Mouse (Mus musculus) neutrophil, adult 5-6 weeks (primary cell): ENCODE results near the gene Slc35f6. TPM values are rescaled to one million over a fixed set of nuclear protein-coding genes. Genes with fewer than 3 reads are reported as not detected.

Source experiments
- ATAC-seq: fragments of 151-379, 151-347 bp; 2 replicates; pipeline ENCODE4 v1.8.0; 2017; ENCODE audit warnings: mild to moderate bottlenecking, moderate TSS enrichment; ENCODE audit not compliant: insufficient number of reproducible peaks, poor library complexity, low FRiP score, severe bottlenecking; ENCODE audit errors: extremely low read depth
- total RNA-seq: library from RNA; stranded (forward); fragments of 200-1000 nt; gene quantifications from 2 replicates; pipeline ENCODE4 v1.2.3, GENCODE M21; 2017

The Slc35f6 gene
- 17.8 and 21.0 TPM in 2 replicates for total RNA-seq

DNA sequence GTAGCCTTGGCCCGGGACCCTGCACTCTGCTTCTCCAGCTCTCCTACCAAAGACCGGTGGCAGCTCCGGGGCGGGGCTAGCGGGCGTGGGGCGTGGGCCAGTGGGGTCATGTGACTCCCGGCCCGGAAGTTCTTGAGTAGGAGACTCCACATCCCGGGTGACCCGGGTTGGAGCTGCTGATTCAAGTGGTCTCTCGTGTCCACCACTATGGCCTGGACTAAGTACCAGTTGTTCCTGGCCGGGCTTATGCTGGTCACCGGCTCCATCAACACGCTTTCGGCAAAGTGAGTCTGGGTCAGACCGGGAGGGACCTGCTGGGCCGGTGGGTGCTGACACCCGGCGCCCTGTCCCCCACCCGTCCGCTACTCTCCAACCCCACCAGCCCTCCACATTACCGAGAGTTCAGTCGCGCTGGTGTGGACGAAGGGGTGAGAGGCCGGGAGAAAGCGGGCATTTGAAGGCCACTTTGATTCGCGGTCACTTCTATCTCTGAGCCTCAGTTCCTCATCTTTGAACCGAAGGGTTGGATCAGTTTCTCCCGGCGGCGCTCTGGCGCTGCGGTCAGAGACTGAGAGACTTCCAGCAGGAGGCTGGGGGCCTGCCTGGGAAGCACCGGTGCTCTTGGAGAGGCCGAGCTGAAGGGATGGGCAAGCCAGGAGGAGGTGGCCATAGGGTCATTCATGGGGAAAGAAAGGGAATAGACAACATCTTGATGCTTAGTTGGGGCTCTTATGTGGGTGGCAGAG is at the start of gene Slc35f6:
Gene Slc35f6, plus strand, starts transcription at position 119 of the 746 bp plus-strand sequence.
- ATAC-seq: peak; percentile 79

DNA sequence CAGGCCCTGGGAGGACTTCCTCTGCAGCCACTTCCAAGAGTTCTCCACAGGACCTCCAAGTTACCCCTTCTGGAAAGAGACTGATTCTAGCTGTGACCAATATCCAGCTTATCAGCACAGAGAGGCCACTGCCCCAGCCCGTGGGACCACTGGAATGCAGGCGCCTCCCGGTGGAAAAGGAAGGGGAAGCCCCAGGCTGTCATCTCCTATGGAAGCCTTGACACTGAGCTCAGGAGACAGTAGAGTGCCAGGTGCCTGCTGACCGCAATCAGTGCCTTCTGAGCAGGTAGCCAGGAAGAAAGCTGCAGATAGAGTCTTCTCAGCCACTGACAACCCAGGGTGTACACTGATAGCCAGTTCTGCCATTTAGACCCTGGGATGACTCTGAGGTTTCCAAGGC is 46.3 kb upstream of the Slc35f6 start:
- ATAC-seq: no peak

DNA sequence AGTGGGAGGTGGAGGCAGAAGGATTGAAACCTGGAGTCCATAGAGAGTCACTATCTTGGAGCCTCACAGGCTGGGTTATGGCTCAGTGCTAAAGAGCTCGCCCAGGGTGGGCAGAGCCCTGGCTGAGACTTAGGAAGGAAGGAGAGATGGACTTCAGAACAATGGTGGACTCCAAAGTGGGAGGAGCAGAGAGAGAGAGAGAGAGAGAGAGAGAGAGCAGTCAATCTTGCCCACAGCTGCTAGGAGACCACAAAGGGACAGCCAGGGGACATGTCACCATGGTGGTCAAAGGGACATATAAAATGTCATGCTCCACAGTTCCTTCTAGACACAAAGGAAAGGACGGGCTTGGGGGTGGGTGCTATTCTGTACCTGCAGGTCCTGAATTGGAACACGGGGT is 44.5 kb upstream of the Slc35f6 start:
- ATAC-seq: no peak

DNA sequence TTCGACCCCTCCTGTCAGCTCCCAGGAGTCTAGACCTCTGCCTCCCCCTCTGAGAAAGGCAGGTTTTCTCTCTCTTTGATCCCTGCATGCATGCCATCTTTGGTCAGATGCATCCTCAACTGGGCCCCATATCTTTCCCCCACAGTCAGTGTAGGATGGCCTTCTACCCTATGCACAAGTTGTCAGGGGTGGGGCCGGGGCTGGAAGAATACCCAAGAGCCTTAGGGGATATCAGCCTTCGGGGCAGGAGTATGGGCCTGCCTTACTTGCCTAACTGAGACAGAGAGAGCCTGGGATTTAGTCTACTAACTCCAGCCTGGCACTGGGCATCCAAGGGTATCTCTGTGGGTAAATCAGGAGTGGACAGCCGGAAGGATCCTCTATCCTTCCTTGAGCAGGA is 43.8 kb upstream of the Slc35f6 start:
- ATAC-seq: no peak

DNA sequence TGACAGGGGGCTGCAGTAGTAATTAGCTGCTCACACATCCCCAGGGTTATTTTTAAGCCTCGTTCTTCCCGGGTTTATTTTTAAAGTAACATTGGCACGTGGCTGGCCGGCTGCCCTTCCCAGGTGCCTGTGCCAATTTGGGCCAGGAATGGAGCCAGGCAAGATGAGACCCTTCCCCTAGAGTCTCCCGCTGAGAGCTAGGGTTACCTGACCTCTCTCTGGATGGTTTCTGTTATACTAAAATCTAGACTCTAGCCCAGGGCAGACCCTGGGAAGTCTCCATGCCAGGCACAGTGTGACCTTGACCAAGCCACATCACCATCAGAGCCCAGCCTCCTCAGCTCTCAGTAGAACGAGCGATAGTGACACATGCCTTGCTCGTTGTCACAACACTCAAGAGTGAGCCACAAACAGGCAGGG is 43.0 kb upstream of the Slc35f6 start:
- ATAC-seq: no peak

DNA sequence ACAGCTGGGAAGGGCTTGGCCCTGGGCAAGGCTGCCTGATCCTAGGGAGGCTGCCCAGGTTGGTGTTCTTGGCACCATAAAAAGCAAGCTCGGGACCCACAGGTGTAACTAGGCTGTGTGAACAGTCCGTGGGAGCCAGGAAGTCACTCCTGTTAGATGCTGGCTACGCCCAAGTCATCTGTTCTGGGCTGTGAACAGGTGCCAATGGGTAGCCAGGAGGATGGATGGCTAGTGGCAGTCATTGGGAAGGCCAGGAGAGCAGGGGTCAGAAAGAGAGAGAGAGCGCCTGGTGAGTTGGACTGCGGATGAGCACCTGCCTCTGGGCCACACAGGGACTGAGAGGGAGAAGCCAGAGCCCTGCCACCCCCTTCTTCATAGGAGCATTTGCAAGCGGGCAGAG is 42.1 kb upstream of the Slc35f6 start:
- ATAC-seq: no peak

DNA sequence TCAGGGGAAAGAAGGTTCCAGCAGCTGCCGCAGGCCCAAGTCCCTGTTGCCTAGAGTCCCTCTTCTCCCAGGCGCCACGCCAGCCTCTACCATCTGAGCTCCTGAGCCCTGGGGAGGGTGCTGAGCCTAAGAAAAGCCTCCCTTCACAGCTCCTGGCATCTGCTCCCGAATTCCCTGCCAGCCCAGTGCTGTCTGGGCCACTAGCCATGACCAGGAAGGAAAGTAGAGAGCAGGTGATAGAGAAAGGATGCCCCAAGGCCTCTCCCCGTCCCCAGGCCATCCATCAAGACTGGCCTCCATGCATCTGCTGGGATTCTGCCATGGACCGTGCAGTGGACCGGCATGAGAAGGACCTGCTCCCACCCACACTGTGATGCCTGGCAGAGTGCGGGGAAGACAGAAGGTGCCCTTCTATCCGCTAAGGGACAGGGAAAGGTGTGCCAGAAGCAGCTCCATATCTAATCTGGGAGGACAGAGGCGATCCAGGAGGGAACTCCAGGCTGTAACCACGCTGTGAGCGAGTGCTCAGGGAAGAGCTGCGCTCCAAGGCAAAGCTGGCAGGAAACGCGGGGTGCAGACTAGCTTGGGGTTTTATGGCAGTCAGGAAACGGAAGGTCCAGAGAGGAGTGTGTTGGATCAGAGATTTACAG is 41.2 kb upstream of the Slc35f6 start:
- ATAC-seq: no peak

DNA sequence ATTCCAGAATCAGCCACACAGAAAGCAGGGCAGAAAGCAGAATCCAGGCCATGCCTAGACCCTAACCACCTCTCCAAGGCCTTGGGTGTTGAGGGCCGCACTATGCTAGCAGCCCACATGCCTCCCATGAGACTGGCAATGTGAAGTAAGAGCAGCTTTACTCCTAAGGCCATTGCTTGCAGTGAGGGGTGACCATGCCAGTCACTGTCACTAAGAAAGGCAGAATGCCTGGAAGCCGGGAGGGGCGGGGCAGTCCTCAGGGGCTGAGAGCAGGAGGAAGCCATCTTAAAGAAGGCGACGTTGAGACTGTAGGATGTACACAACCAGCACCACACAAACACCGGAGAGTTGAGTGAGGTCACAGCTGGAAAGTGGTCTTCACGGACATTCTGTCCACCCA is 38.6 kb upstream of the Slc35f6 start:
- no peak for ATAC-seq

DNA sequence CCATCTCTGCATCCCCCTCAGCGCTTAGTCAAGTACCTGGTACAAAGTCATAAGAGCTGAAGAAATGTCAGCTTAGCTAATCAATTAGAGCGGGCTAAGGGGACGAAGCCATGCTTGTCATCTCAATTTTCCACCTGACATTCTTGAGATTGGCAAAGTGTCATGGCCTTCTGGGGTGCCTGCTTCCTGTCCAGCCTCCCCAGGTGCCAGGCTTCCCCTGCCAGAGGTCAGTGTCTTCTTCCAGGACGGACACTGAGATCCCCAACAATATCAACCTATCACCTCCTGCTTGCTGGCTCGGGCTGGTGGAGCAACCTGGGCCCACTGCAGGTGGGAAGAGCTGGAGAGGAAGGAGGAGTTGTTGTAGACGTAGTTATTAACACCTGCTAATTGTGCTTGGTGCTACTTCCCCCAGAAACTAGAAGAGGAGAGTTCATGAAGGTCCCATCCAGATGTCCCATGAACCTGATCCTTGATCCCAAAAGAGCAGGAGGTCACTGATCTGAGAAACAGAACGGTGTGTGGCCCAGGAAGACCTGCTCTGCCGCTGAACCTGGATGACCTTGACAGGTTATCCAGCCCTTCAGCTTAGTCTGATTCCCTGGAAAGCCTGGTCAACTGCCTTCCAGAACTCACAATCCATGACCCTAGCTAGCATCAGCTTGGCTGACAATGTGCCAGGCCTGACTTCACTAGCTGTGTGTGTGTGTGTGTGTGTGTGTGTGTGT is 37.7 kb upstream of the Slc35f6 start:
- ATAC-seq: no peak

DNA sequence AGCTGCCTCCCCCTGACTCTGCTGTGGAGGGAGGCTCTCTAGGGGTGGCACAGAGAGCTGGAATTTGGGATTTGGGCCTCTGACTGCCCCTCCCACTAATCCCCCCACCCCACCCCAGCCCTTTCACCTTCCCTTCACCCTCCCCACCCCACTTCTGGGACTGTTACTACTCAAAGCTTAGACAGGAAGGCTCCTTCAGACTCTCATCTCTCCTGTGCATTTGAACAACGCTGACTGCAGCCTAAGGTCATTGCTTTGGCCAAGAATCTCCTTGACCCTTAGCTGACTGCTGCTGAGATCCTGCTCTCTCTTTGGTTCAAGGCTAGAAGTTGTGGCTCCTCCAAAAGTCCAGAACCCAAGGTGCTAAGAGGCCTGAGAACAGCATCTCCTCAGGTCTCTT is 36.6 kb upstream of the Slc35f6 start:
- ATAC-seq: no peak

DNA sequence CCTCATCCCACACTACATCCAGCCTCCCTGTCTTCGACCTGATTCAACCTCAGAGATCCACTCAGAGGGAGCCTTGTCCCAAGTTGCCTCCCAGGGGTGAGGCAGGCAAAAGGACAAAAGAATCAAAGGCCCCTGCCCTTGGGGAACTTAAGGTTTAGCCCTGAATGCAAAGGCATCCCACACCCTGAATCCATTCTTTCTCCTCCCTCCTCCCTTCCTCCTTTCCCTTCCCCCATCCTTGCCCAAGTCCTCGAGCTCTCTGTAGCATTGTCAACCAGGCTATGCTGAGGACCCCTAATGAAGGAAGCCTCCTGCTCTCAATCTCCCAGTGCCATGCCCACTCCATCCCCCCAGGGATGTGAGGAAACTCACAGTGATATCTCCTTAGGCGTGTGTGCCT is 36.0 kb upstream of the Slc35f6 start:
- no peak for ATAC-seq

DNA sequence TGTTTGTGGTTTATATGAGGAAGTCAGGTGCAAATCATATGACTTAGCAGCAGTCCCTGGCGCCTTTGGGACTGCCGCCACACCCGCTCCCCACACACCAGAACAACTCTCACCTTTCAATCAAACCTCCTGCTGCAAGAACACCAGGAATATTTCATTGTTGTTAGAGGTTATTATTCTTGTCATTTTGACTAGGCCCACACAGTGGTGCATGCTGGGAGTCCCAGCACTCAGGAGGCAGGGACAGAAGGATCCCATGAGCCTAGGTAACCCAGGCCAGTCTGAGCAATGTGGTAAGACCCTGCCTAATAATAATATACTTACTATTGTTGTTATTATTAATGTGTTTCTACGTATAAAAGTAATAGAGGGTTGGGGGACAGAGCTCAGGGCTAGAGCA is 35.2 kb upstream of the Slc35f6 start:
- ATAC-seq: no peak

DNA sequence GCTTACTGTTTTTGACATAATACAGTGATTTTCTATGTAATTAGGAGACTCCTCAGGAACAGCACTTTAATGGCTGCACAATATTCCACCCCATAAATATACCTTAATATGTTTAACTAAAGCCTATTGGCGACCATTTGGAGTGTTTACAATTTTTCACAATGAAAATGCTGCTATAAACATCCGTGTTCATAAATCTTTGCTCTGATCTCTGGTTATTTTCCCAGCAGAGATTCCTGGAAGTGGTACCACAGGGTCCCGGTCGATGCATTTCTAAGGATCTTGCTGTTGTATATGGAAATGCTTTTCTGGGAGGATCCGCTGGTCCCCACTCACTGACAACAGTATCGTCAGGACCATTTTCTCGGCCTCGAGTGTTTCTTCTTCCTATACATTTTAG is 34.5 kb upstream of the Slc35f6 start:
- ATAC-seq: no peak

DNA sequence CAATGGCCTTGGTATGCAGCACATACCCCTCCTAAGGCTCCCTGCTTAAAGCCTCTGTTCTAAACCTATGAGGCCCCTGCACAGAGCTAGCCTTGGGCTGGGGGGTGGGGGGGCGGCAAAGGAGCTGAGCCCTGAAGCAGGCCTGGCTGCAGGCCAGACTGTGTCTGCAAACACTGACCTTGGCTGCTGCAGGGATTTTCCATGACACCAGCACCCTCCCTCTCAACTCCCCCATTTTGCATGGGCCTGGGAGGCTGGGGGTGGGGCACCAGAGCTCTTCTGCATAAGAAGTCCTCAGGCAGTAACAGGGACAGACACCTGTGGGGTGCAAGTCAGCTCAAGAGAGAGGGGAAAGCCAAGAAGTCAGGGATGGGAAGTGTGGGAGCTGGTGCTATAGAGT is 33.5 kb upstream of the Slc35f6 start:
- no peak for ATAC-seq

DNA sequence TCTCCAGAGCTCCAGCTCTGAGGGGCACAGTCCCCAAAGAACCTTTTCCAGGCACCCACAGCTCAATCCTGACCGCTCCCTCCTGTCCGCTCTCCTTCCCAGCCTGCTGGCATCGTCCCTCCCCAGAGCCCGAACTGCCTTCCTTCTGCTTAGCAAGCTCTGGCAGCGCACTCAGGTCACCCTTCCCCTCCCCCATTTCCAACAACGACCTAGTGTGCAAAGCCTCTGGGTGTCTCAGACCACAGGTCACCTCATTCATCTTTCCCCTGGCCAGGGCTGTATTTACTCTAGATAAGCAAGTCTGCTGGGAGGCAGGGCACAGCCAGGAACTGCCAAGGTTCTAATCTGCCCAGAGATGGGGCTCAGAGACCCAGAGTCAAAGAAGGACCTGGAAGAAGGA is 32.3 kb upstream of the Slc35f6 start:
- no peak for ATAC-seq

DNA sequence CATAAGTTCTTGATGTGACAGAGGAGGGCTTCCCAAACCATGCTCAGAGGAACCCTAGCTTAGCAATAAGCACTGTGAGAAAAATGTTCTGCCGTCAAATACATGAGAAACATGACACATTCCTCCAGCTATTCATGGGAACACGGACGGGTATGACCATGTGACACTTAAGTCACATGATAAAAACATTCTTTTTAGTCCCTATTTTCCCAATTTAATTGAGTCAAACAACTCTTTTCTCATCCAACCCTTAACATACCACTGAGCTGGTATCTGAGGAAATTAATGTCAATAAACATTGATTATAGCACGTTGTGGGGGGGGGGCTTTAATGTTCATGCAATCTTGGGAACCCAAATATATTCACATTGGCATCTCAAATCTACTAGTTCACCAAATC is 31.9 kb upstream of the Slc35f6 start:
- no peak for ATAC-seq

DNA sequence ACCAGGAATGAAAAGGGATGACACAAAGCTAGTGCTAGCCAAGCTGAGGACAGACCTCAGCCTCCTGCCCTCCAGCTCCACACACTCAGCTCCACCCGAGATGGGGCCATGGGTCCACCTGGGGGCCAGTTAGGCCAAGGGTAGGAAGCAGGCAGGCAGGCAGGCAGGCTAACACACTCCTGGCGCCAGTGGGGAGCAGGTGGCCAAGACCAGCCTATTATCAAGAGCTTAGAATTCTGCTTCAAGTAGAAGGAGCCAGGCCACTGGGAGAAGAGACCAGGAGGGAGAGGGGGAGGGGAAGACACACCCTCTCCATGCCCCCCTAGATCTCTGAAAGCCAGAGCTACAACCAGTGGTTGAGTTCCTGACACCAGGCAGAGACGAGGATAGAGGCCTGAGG is 31.1 kb upstream of the Slc35f6 start:
- no peak for ATAC-seq

DNA sequence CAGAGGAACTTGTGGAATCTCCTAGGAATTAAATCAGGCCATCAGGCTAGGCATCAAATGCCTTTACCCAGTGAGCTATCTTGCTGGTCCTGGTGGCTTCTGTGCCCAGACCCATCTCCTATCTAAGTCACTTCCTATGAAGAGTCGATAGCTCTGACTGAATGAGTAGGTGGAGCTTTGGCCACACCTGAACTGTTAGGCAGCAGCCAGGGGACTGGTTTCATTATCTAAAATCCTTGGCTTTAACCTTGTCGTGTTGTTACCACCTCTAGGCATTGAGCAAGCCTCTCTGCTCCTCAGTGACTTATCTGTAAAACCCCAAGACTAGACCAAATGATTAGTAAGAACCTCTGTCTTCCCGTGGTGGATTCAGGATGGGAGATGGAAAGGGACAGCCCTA is 30.4 kb upstream of the Slc35f6 start:
- ATAC-seq: no peak

DNA sequence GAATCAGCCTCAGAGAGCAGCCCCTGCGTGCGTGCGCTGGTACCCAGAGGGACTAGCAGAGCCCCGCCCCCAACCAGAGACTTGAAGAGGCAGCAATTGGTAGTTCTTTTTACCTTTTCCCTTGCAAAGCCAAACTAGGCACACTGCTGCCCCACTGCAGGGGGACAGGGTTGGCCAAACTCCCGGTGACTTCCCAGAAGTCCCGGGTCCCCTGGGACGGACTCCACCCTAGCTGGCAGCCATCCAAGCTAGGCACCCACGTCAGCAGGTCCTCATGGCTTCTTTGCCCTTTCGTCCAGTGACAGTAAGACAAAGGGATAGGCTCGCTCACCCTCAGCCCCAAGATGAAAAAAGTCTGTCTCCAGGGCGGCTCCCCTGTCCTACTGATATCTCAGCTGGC is 29.9 kb upstream of the Slc35f6 start:
- no peak for ATAC-seq

DNA sequence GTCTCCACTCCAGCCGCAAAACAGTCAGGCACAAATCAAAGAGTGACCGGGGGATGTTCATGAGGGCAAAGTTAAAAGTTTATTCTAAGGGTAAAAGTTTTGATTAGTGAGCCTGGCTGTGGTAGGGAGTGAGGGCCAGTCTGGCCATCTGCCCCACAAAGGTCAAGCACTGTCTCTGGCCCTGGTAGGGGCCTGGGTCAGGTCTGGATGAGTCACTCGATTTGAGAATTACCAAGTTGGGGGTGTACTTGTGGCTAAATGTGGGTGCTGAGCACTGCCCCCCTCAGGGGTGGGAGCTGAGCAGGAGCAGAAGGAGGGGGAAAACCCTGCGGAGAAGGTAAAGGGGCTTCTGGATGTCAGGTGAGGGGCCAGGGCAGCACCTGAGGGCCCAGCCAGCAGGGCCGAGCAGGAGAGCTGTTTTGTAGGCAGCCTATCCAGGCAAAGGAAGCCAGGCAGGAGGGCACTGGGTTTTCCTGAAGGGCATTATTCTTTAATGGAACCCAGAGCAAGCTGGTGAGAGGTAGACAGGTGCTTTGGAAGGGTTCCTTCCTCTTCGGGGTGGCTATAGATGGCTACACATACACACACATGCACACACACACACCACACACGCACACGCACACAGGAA is 29.2 kb upstream of the Slc35f6 start:
- no peak for ATAC-seq
